Mouse (Mus musculus): ENCODE data around the gene Utrn. TPM values are rescaled to one million over a fixed set of nuclear protein-coding genes. Genes with fewer than 3 reads are reported as not detected.

Utrn gene
- polyA plus RNA-seq, 1 experiment from 2014 or later: 76.0 TPM

- H3K27ac ChIP-seq (ENCODE audit: low read length): no peak overlapping the region
- H3K9me3 ChIP-seq (ENCODE audit: low read length): 0 out of 2 replicates have a peak, but pooled peaks cover 3% of the 10 kb centered on the region
- H3K36me3 ChIP-seq (ENCODE audit: insufficient read depth, low read length): peaks cover 48% of the 10 kb centered on the region
- H3K4me1 ChIP-seq (ENCODE audit: insufficient read depth, low read length): no peaks in the 10 kb centered on the region; the same call in 1 of the 2 replicates
- no peak overlapping the region for H3K4me3 ChIP-seq (ENCODE audit: low read length)
- WGBS: 94% methylated on average over 3 of the region's 3 CpGs
- no peak for ATAC-seq (ENCODE audit: low FRiP score, low TSS enrichment)
- H3K4me2 ChIP-seq (replicated peaks; ENCODE audit: low read depth, low read length): no peak overlapping the region
- H3K27me3 ChIP-seq (ENCODE audit: insufficient read depth, low read length): no peaks in the 10 kb centered on the region
- no peak overlapping the region for H3K9ac ChIP-seq (replicated peaks; ENCODE audit: low read length)
Measured at GRCm38 (mm10) chr10:12717381-12717780, 151.8 kb downstream of the Utrn start.

GRCm38 (mm10) chr10:12716657-12717327 lies 152.4 kb downstream of the Utrn start:
- no peak overlapping the region for H3K27ac ChIP-seq (ENCODE audit: low read length)
- no peak for ATAC-seq (ENCODE audit: low FRiP score, low TSS enrichment)
- H3K9ac ChIP-seq (replicated peaks; ENCODE audit: low read length): no peak overlapping the region
- no peak overlapping the region for H3K4me3 ChIP-seq (ENCODE audit: low read length)
- H3K9me3 ChIP-seq (ENCODE audit: low read length): 0 out of 2 replicates have a peak, but pooled peaks cover 3% of the 10 kb centered on the region
- no peak overlapping the region for H3K4me2 ChIP-seq (replicated peaks; ENCODE audit: low read depth, low read length)
- no peaks in the 10 kb centered on the region for H3K27me3 ChIP-seq (ENCODE audit: insufficient read depth, low read length)
- peaks cover 54% of the 10 kb centered on the region for H3K36me3 ChIP-seq (ENCODE audit: insufficient read depth, low read length)
- H3K4me1 ChIP-seq (ENCODE audit: insufficient read depth, low read length): no peaks in the 10 kb centered on the region
- WGBS: 71% methylated on average over 5 of the region's 5 CpGs

- no peak overlapping the region for H3K4me3 ChIP-seq (ENCODE audit: low read length)
- no peaks in the 10 kb centered on the region for H3K27me3 ChIP-seq (ENCODE audit: insufficient read depth, low read length)
- H3K36me3 ChIP-seq (ENCODE audit: insufficient read depth, low read length): peaks cover 39% of the 10 kb centered on the region
- no peak overlapping the region for H3K27ac ChIP-seq (ENCODE audit: low read length)
- no peaks in the 10 kb centered on the region for H3K4me1 ChIP-seq (ENCODE audit: insufficient read depth, low read length)
- no peaks in the 10 kb centered on the region for H3K9me3 ChIP-seq (ENCODE audit: low read length)
- H3K9ac ChIP-seq (replicated peaks; ENCODE audit: low read length): no peak overlapping the region
- no peak for ATAC-seq (ENCODE audit: low FRiP score, low TSS enrichment)
- 85% methylated on average over 14 of the region's 14 CpGs for WGBS
- no peak overlapping the region for H3K4me2 ChIP-seq (replicated peaks; ENCODE audit: low read depth, low read length)
Measured at GRCm38 (mm10) chr10:12713236-12713855, 155.8 kb downstream of the Utrn start.

- Histone ChIP-seq H3K4me1 (ENCODE audit: insufficient read depth, low read length) (no peaks in the 10 kb centered on the region), H3K27ac (ENCODE audit: low read length) (no peak overlapping the region), H3K9me3 (ENCODE audit: low read length) (no peaks in the 10 kb centered on the region), H3K4me2 (replicated peaks; ENCODE audit: low read depth, low read length) (no peak overlapping the region), H3K36me3 (ENCODE audit: insufficient read depth, low read length) (peaks cover 37% of the 10 kb centered on the region), H3K9ac (replicated peaks; ENCODE audit: low read length) (no peak overlapping the region), H3K4me3 (ENCODE audit: low read length) (no peak overlapping the region), H3K27me3 (ENCODE audit: insufficient read depth, low read length) (no peaks in the 10 kb centered on the region)
- WGBS: 82% methylated on average over 11 of the region's 11 CpGs
- ATAC-seq (ENCODE audit: low FRiP score, low TSS enrichment): no peak
Measured at GRCm38 (mm10) chr10:12711332-12711831, 157.8 kb downstream of the Utrn start.

GRCm38 (mm10) chr10:12706516-12706915 lies 162.6 kb downstream of the Utrn start:
- Histone ChIP-seq H3K36me3 (ENCODE audit: insufficient read depth, low read length) (peaks cover 10% of the 10 kb centered on the region; the same call in 1 of the 2 replicates), H3K9ac (replicated peaks; ENCODE audit: low read length) (no peak overlapping the region), H3K27me3 (ENCODE audit: insufficient read depth, low read length) (no peaks in the 10 kb centered on the region), H3K27ac (ENCODE audit: low read length) (no peak overlapping the region), H3K4me3 (ENCODE audit: low read length) (no peak overlapping the region), H3K4me1 (ENCODE audit: insufficient read depth, low read length) (peaks cover 15% of the 10 kb centered on the region; the same call in 1 of the 2 replicates), H3K4me2 (replicated peaks; ENCODE audit: low read depth, low read length) (no peak overlapping the region), H3K9me3 (ENCODE audit: low read length) (no peaks in the 10 kb centered on the region)
- WGBS: 82% methylated on average over 2 of the region's 2 CpGs
- ATAC-seq (ENCODE audit: low FRiP score, low TSS enrichment): no peak; the same call in 1 of the 2 replicates

GRCm38 (mm10) chr10:12705990-12706389 lies 163.2 kb downstream of the Utrn start:
- H3K9ac ChIP-seq (replicated peaks; ENCODE audit: low read length): no peak overlapping the region
- H3K36me3 ChIP-seq (ENCODE audit: insufficient read depth, low read length): peaks cover 10% of the 10 kb centered on the region; the same call in 1 of the 2 replicates
- WGBS: 32% methylated on average over 1 of the region's 1 CpGs
- H3K4me3 ChIP-seq (ENCODE audit: low read length): no peak overlapping the region
- no peak overlapping the region for H3K4me2 ChIP-seq (replicated peaks; ENCODE audit: low read depth, low read length)
- H3K4me1 ChIP-seq (ENCODE audit: insufficient read depth, low read length): peaks cover 15% of the 10 kb centered on the region; the same call in 1 of the 2 replicates
- no peaks in the 10 kb centered on the region for H3K27me3 ChIP-seq (ENCODE audit: insufficient read depth, low read length)
- H3K27ac ChIP-seq (ENCODE audit: low read length): no peak overlapping the region
- H3K9me3 ChIP-seq (ENCODE audit: low read length): no peaks in the 10 kb centered on the region
- 0 out of 2 replicates have a peak, but pooled peaks have one; percentile 25 for ATAC-seq (ENCODE audit: low FRiP score, low TSS enrichment)

- Histone ChIP-seq H3K4me2 (replicated peaks; ENCODE audit: low read depth, low read length) (no peak overlapping the region), H3K9ac (replicated peaks; ENCODE audit: low read length) (no peak overlapping the region), H3K27me3 (ENCODE audit: insufficient read depth, low read length) (no peaks in the 10 kb centered on the region), H3K27ac (ENCODE audit: low read length) (no peak overlapping the region), H3K9me3 (ENCODE audit: low read length) (peaks cover 4% of the 10 kb centered on the region; the same call in 1 of the 2 replicates), H3K36me3 (ENCODE audit: insufficient read depth, low read length) (0 out of 2 replicates have a peak, but pooled peaks cover 3% of the 10 kb centered on the region), H3K4me3 (ENCODE audit: low read length) (no peak overlapping the region), H3K4me1 (ENCODE audit: insufficient read depth, low read length) (peaks cover 15% of the 10 kb centered on the region; the same call in 1 of the 2 replicates)
- 69% methylated on average over 1 of the region's 1 CpGs for WGBS
- ATAC-seq (ENCODE audit: low FRiP score, low TSS enrichment): no peak
Measured at GRCm38 (mm10) chr10:12704290-12704689, 164.9 kb downstream of the Utrn start.

GRCm38 (mm10) chr10:12703526-12703925 lies 165.6 kb downstream of the Utrn start:
- Histone ChIP-seq H3K36me3 (ENCODE audit: insufficient read depth, low read length) (0 out of 2 replicates have a peak, but pooled peaks cover 3% of the 10 kb centered on the region), H3K4me1 (ENCODE audit: insufficient read depth, low read length) (peaks cover 15% of the 10 kb centered on the region; the same call in 1 of the 2 replicates), H3K27me3 (ENCODE audit: insufficient read depth, low read length) (no peaks in the 10 kb centered on the region), H3K4me3 (ENCODE audit: low read length) (no peak overlapping the region), H3K9me3 (ENCODE audit: low read length) (peaks cover 4% of the 10 kb centered on the region; the same call in 1 of the 2 replicates), H3K4me2 (replicated peaks; ENCODE audit: low read depth, low read length) (no peak overlapping the region), H3K9ac (replicated peaks; ENCODE audit: low read length) (no peak overlapping the region), H3K27ac (ENCODE audit: low read length) (no peak overlapping the region)
- 60% methylated on average over 3 of the region's 3 CpGs for WGBS
- no peak for ATAC-seq (ENCODE audit: low FRiP score, low TSS enrichment)

- peak; percentile 83 for ATAC-seq (ENCODE audit: low FRiP score, low TSS enrichment)
- peak overlapping the region; percentile 51; the same call in 1 of the 2 replicates for H3K27ac ChIP-seq (ENCODE audit: low read length)
- H3K4me3 ChIP-seq (ENCODE audit: low read length): no peak overlapping the region
- WGBS: 57% methylated on average over 4 of the region's 4 CpGs
- H3K4me1 ChIP-seq (ENCODE audit: insufficient read depth, low read length): peaks cover 15% of the 10 kb centered on the region; the same call in 1 of the 2 replicates
- H3K9ac ChIP-seq (replicated peaks; ENCODE audit: low read length): no peak overlapping the region
- peaks cover 8% of the 10 kb centered on the region; the same call in 1 of the 2 replicates for H3K36me3 ChIP-seq (ENCODE audit: insufficient read depth, low read length)
- no peaks in the 10 kb centered on the region for H3K27me3 ChIP-seq (ENCODE audit: insufficient read depth, low read length)
- peaks cover 4% of the 10 kb centered on the region; the same call in 1 of the 2 replicates for H3K9me3 ChIP-seq (ENCODE audit: low read length)
- H3K4me2 ChIP-seq (replicated peaks; ENCODE audit: low read depth, low read length): peak overlapping the region; percentile 18; the same call in 1 of the 2 replicates
Measured at GRCm38 (mm10) chr10:12702140-12702539, 167.0 kb downstream of the Utrn start.

Measured in kidney, embryonic 16.5 days (tissue).